Mouse (Mus musculus) forebrain, embryonic 14.5 days (tissue): ENCODE results near the gene Plbd2. TPM values are rescaled to one million over a fixed set of nuclear protein-coding genes. Genes with fewer than 3 reads are reported as not detected.
A peak's percentile ranks its signal among the peaks of the same experiment; 100 is the strongest.

Experiments
- ATAC-seq: fragments of 200-750 bp; cut with Nextera tagmentation; 2 replicates; pipeline ENCODE4 v1.8.0; 2017; ENCODE audit warnings: mild to moderate bottlenecking, moderate library complexity
- DNase-seq: peaks from one replicate; pipeline ENCODE4 v3.0.0-alpha.2; 2015; ENCODE audit warnings: low spot score
- H3K27ac ChIP-seq: fragments of 300-500 bp; sonication (generic); 2 replicates; pipeline ENCODE4 v1.5.1; 2014; ENCODE audit warnings: low read depth, mild to moderate bottlenecking, control low read depth, low read length, moderate library complexity
- H3K27me3 ChIP-seq: fragments of 300-500 bp; sonication (generic); replicated peaks from 2 replicates; pipeline ENCODE4 v1.6.1; 2014; ENCODE audit warnings: low read length, control low read depth, mixed read lengths; ENCODE audit not compliant: control insufficient read depth, insufficient read depth
- H3K36me3 ChIP-seq: fragments of 300-500 bp; sonication (generic); 2 replicates; pipeline ENCODE4 v1.6.1; 2014; ENCODE audit warnings: low read length, control low read depth; ENCODE audit not compliant: control insufficient read depth, insufficient read depth
- H3K4me1 ChIP-seq: fragments of 300-500 bp; sonication (generic); 2 replicates; pipeline ENCODE4 v1.6.1; 2014; ENCODE audit warnings: antibody characterized with exemption, low read length, control low read depth; ENCODE audit not compliant: control insufficient read depth, insufficient read depth
- H3K4me2 ChIP-seq: fragments of 300-500 bp; sonication (generic); 2 replicates; pipeline ENCODE4 v1.6.1; 2014; ENCODE audit warnings: mild to moderate bottlenecking, control low read depth, low read length
- H3K4me3 ChIP-seq: fragments of 300-500 bp; sonication (generic); 2 replicates; pipeline ENCODE4 v1.5.1; 2014; ENCODE audit warnings: low read depth, low read length, control low read depth
- H3K9ac ChIP-seq: fragments of 300-500 bp; sonication (generic); 2 replicates; pipeline ENCODE4 v1.6.1; 2014; ENCODE audit warnings: mild to moderate bottlenecking, low read length, control low read depth, moderate library complexity
- H3K9me3 ChIP-seq: fragments of 300-500 bp; sonication (generic); replicated peaks from 2 replicates; pipeline ENCODE4 v1.6.1; 2016; ENCODE audit warnings: low read length, control low read depth, mixed read lengths; ENCODE audit not compliant: control insufficient read depth
- WGBS: fragments of 180-500 bp; shearing (Covaris S2); extraction: QIAGEN DNeasy Blood & Tissue Kit; methylation state at CpG from one replicate; pipeline ENCODE4 v1.1.7; 2014; 5-methylcytosine and 5-hydroxymethylcytosine counted together
- polyA plus RNA-seq: library from polyadenylated mRNA; unstranded; fragments of >200 nt; fragmentation: Nextera tagmentation; extraction: Ambion mirVana; gene quantifications from 2 replicates; pipeline ENCODE4 v1.2.1, GENCODE M21; 2014

The Plbd2 gene
- polyA plus RNA-seq, 1 experiment from 2014 or later, result 14.8 TPM

GRCm38 (mm10) chr5:120475861-120476260 lies 27.6 kb downstream of the Plbd2 start:
- Histone ChIP-seq H3K9me3 (no peaks in the 10 kb centered on the region), H3K27me3 (no peaks in the 10 kb centered on the region), H3K36me3 (no peaks in the 10 kb centered on the region), H3K9ac (no peak overlapping the region), H3K4me3 (no peak overlapping the region), H3K27ac (no peak overlapping the region), H3K4me2 (no peak overlapping the region), H3K4me1 (no peaks in the 10 kb centered on the region)
- no peak for ATAC-seq
- DNase-seq, result no peak
- WGBS, result 38% methylated on average over 8 of the region's 8 CpGs

GRCm38 (mm10) chr5:120473361-120473760 lies 30.1 kb downstream of the Plbd2 start:
- 96% methylated on average over 2 of the region's 2 CpGs for WGBS
- Histone ChIP-seq H3K27ac (no peak overlapping the region), H3K27me3 (no peaks in the 10 kb centered on the region), H3K9ac (no peak overlapping the region), H3K4me3 (no peak overlapping the region), H3K36me3 (no peaks in the 10 kb centered on the region), H3K4me2 (no peak overlapping the region), H3K9me3 (no peaks in the 10 kb centered on the region), H3K4me1 (no peaks in the 10 kb centered on the region)
- ATAC-seq, result no peak
- no peak for DNase-seq

- WGBS, result 84% methylated on average over 8 of the region's 8 CpGs
- H3K4me2 ChIP-seq, result no peak within 1 kb of the TSS
- no peaks in the 10 kb centered on the region for H3K4me1 ChIP-seq
- H3K27me3 ChIP-seq, result no peaks in the 10 kb centered on the region
- DNase-seq (no peak), ATAC-seq (no peak)
- no peaks in the 10 kb centered on the region for H3K36me3 ChIP-seq
- H3K4me3 ChIP-seq, result no peak within 1 kb of the TSS
- H3K9me3 ChIP-seq, result no peaks in the 10 kb centered on the region
- H3K9ac ChIP-seq, result no peak within 1 kb of the TSS
- no peak within 1 kb of the TSS for H3K27ac ChIP-seq
Measured at GRCm38 (mm10) chr5:120472770-120473169, 30.7 kb downstream of the Plbd2 start, which contains the start of gene Sdsl. Gene Sdsl (minus strand): TSS chr5:120472810.

GRCm38 (mm10) chr5:120471538-120471937 lies 31.9 kb downstream of the Plbd2 start:
- Histone ChIP-seq H3K27me3 (no peaks in the 10 kb centered on the region), H3K27ac (no peak overlapping the region), H3K9ac (no peak overlapping the region), H3K4me2 (no peak overlapping the region), H3K9me3 (no peaks in the 10 kb centered on the region), H3K4me1 (no peaks in the 10 kb centered on the region), H3K4me3 (no peak overlapping the region), H3K36me3 (no peaks in the 10 kb centered on the region)
- 56% methylated on average over 4 of the region's 4 CpGs for WGBS
- ATAC-seq (no peak), DNase-seq (no peak)

- no peak for ATAC-seq
Measured at GRCm38 (mm10) chr5:120468830-120469229, 34.6 kb downstream of the Plbd2 start.

GRCm38 (mm10) chr5:120468336-120468735 lies 35.1 kb downstream of the Plbd2 start:
- ATAC-seq, result no peak

More at GRCm38 (mm10) chr5:120468830-120469229, 34.6 kb downstream of the Plbd2 start:
- no peaks in the 10 kb centered on the region for H3K4me1 ChIP-seq
- no peak overlapping the region for H3K4me2 ChIP-seq
- no peaks in the 10 kb centered on the region for H3K9me3 ChIP-seq
- H3K27ac ChIP-seq, result no peak overlapping the region
- no peak overlapping the region for H3K4me3 ChIP-seq
- no peaks in the 10 kb centered on the region for H3K36me3 ChIP-seq
- WGBS, result 88% methylated on average over 6 of the region's 6 CpGs
- no peaks in the 10 kb centered on the region for H3K27me3 ChIP-seq
- H3K9ac ChIP-seq, result no peak overlapping the region
- no peak for DNase-seq

GRCm38 (mm10) chr5:120467026-120467425 lies 36.4 kb downstream of the Plbd2 start:
- H3K9me3 ChIP-seq, result no peaks in the 10 kb centered on the region

More at GRCm38 (mm10) chr5:120468336-120468735, 35.1 kb downstream of the Plbd2 start:
- Histone ChIP-seq H3K4me2 (no peak overlapping the region), H3K4me1 (no peaks in the 10 kb centered on the region), H3K36me3 (no peaks in the 10 kb centered on the region), H3K27ac (no peak overlapping the region), H3K9me3 (no peaks in the 10 kb centered on the region), H3K9ac (no peak overlapping the region), H3K4me3 (no peak overlapping the region), H3K27me3 (no peaks in the 10 kb centered on the region)
- WGBS, result 90% methylated on average over 5 of the region's 5 CpGs
- DNase-seq, result no peak

GRCm38 (mm10) chr5:120465860-120466259 lies 37.6 kb downstream of the Plbd2 start:
- Histone ChIP-seq H3K9ac (no peak overlapping the region), H3K4me2 (no peak overlapping the region), H3K27ac (no peak overlapping the region), H3K9me3 (no peaks in the 10 kb centered on the region), H3K36me3 (no peaks in the 10 kb centered on the region), H3K4me3 (no peak overlapping the region), H3K27me3 (no peaks in the 10 kb centered on the region), H3K4me1 (no peaks in the 10 kb centered on the region)
- ATAC-seq, result no peak
- peak; percentile 50 for DNase-seq
- 61% methylated on average over 6 of the region's 6 CpGs for WGBS

More at GRCm38 (mm10) chr5:120467026-120467425, 36.4 kb downstream of the Plbd2 start:
- Histone ChIP-seq H3K27ac (no peak overlapping the region), H3K4me2 (0 out of 2 replicates have a peak overlapping the region, but pooled peaks have one; percentile 7), H3K4me1 (no peaks in the 10 kb centered on the region), H3K9ac (peak overlapping the region; percentile 2; the same call in 1 of the 2 replicates), H3K4me3 (no peak overlapping the region), H3K27me3 (no peaks in the 10 kb centered on the region), H3K36me3 (no peaks in the 10 kb centered on the region)
- no peak for ATAC-seq
- no peak for DNase-seq
- WGBS, result 8% methylated on average over 4 of the region's 4 CpGs

GRCm38 (mm10) chr5:120465062-120465461 lies 38.4 kb downstream of the Plbd2 start:
- no peaks in the 10 kb centered on the region for H3K36me3 ChIP-seq
- DNase-seq, result no peak
- no peak for ATAC-seq
- H3K4me2 ChIP-seq, result no peak overlapping the region
- H3K27ac ChIP-seq, result no peak overlapping the region
- no peaks in the 10 kb centered on the region for H3K27me3 ChIP-seq
- no peak overlapping the region for H3K4me3 ChIP-seq
- WGBS, result 41% methylated on average over 5 of the region's 5 CpGs
- H3K9me3 ChIP-seq, result no peaks in the 10 kb centered on the region
- no peak overlapping the region for H3K9ac ChIP-seq
- no peaks in the 10 kb centered on the region for H3K4me1 ChIP-seq
